Mouse (Mus musculus) C2C12 (cell line): ENCODE measurements around the gene Pnpla3. TPM values are rescaled to one million over a fixed set of nuclear protein-coding genes. Genes with fewer than 3 reads are reported as not detected.

Source experiments
- H3K27me3 ChIP-seq: one replicate; pipeline ENCODE4 v1.6.1; 2011; ENCODE audit not compliant: control insufficient read depth, insufficient read depth, insufficient read length
- H3K36me3 ChIP-seq: one replicate; pipeline ENCODE4 v1.6.1; 2011; ENCODE audit not compliant: control insufficient read depth, insufficient read depth
- H3K4me3 ChIP-seq: one replicate; pipeline ENCODE4 v1.5.1; 2011; ENCODE audit warnings: mild to moderate bottlenecking, control low read depth; ENCODE audit not compliant: poor library complexity, insufficient read depth, severe bottlenecking
- H3K79me2 ChIP-seq: one replicate; pipeline ENCODE4 v1.6.1; 2011; ENCODE audit not compliant: control insufficient read depth, insufficient read depth
- H3K79me3 ChIP-seq: one replicate; pipeline ENCODE4 v1.6.1; 2011; ENCODE audit warnings: low read depth, control low read depth
- H3ac ChIP-seq: one replicate; pipeline ENCODE3; 2011; ENCODE audit warnings: low read depth; ENCODE audit not compliant: control insufficient read depth, insufficient read length
- CEBPB ChIP-seq: IDR thresholded peaks from one replicate; pipeline ENCODE4 v1.6.1; 2011; ENCODE audit warnings: low read depth, mild to moderate bottlenecking, control low read depth, moderate library complexity
- CTCF ChIP-seq: IDR thresholded peaks from one replicate; pipeline ENCODE4 v1.5.1; 2011; ENCODE audit not compliant: control insufficient read depth, insufficient read depth, insufficient read length
- FOSL1 ChIP-seq: IDR thresholded peaks from one replicate; pipeline ENCODE4 v1.8.0; 2011; ENCODE audit warnings: mild to moderate bottlenecking, low read length; ENCODE audit not compliant: poor library complexity, insufficient read depth, severe bottlenecking
- MAX ChIP-seq: IDR thresholded peaks from one replicate; pipeline ENCODE4 v1.6.1; 2011; ENCODE audit warnings: mild to moderate bottlenecking, control low read depth
- MYOD1 ChIP-seq: IDR thresholded peaks from one replicate; pipeline ENCODE4 v1.6.1; 2011; ENCODE audit warnings: low read depth; ENCODE audit not compliant: control insufficient read depth, insufficient read length
- MYOG ChIP-seq: IDR thresholded peaks from one replicate; pipeline ENCODE4 v1.6.1; 2011; ENCODE audit not compliant: control insufficient read depth, insufficient read length; ENCODE audit errors: extremely low read depth
- USF1 ChIP-seq: IDR thresholded peaks from one replicate; pipeline ENCODE4 v1.6.1; 2011; ENCODE audit warnings: low read depth, mild to moderate bottlenecking, control low read depth, moderate library complexity
- polyA plus RNA-seq: library from polyadenylated mRNA; unstranded; fragments of >200 nt; fragmentation: generic; extraction: Trizol; gene quantifications from one replicate; pipeline ENCODE4 v1.2.1, GENCODE M21; 2012; ENCODE audit warnings: missing spikeins

Gene Pnpla3
- polyA plus RNA-seq, 1 experiment: not detected

DNA sequence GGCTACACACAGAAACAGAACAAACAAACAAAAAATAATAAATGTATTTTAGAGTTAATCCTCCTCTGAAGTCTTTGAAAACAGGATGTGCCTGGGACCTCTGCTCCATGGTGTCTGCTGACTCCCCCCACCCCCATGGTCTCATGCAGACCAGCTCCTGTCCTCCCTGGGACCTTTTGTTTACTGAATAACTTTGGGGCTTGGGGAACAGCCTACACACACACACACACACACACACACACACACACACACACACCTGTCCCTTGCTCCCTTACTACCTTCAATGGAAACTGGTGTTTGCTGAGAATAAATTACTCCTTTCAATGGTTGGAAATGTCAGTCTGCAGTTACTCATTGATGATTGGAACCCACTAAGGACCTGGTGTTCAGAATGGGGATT is 48.4 kb downstream of the Pnpla3 start:
- H3K27me3 ChIP-seq: no peaks in the 10 kb centered on the region
- H3K36me3 ChIP-seq: peaks cover 27% of the 10 kb centered on the region
- no peak overlapping the region for H3ac ChIP-seq
- no peak overlapping the region for H3K4me3 ChIP-seq
- no peaks in the 10 kb centered on the region for H3K79me2 ChIP-seq
- TF ChIP-seq MAX (no peak), CEBPB (no peak), MYOG (no peak), MYOD1 (no peak), USF1 (no peak), CTCF (no peak)
- H3K79me3 ChIP-seq: no peaks in the 10 kb centered on the region

DNA sequence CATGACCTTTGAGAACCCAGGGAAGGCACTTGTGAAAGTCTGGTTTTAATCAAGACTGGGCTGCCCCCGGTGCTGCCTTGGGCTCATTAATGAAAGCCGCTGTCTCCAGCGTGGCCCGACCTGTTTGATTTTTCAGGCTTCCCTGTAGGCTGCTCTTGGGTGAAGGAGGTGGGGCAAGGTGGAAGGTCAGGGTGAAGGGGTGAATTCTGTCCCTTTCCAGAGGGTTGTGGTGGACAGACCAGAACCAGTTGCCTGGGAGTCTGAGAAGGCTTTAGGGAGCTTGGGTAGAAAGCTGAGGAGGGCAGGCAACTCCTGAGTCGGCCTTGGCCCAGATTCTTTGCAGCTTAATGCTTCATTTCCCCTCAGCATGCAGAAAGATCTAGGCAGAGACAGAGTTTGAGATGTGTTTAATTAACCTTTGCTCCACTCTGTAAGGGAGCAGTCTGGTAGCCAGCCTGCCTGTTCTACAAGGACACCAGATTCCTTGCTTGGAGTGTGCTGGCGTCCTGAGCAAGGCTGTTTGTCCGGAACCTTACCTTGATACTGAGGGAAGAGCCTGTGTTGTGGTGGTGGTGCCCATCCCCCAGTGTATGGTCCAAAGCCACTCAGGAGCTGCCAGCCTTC is 48.9 kb downstream of the Pnpla3 start:
- Histone ChIP-seq H3ac (no peak overlapping the region), H3K36me3 (peaks cover 22% of the 10 kb centered on the region), H3K4me3 (no peak overlapping the region), H3K79me2 (no peaks in the 10 kb centered on the region), H3K27me3 (no peaks in the 10 kb centered on the region), H3K79me3 (no peaks in the 10 kb centered on the region)
- no peak for TF ChIP-seq USF1

DNA sequence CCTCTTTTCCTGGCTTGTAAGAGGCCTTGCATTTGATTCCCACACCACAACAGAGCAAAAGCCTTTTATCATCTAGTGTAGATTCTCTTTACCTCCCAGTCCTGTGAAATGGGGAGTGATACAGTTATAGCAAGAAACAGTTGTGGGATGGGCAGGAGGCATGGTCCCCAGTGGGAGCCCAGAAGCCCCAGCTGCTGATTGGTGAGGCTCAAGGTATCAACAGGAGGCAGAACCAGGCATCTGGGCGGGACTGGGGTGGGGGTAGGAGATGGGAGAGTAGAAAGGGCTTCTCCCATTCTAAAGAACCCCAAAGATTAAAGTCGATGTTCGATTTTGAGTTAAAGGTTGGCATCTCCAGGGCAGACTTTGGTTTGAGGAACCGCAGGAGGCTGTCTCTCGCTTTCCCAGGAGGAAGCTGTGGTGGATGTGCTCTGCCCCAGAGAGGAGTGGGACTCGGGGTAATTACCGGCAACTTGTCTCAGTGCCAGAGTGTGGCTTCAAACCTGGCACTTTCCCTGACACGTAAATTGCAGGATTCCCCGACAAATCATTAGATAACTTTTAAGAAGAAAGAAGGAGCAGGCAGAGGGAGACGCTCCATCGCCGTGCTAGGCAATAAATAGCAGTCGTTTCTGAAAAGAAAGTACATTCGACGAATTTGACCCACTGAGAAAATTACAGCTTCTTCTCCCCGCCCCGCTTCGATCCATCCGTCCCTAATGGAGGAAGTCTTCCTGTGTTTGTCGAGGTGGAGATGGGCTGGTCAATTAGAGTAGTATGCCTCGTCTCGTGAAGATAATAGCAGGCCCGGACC is 50.5 kb downstream of the Pnpla3 start:
- no peak for TF ChIP-seq CTCF
- Histone ChIP-seq H3K36me3 (peaks cover 21% of the 10 kb centered on the region), H3K79me2 (no peaks in the 10 kb centered on the region), H3K79me3 (no peaks in the 10 kb centered on the region), H3ac (no peak overlapping the region), H3K4me3 (no peak overlapping the region), H3K27me3 (no peaks in the 10 kb centered on the region)

DNA sequence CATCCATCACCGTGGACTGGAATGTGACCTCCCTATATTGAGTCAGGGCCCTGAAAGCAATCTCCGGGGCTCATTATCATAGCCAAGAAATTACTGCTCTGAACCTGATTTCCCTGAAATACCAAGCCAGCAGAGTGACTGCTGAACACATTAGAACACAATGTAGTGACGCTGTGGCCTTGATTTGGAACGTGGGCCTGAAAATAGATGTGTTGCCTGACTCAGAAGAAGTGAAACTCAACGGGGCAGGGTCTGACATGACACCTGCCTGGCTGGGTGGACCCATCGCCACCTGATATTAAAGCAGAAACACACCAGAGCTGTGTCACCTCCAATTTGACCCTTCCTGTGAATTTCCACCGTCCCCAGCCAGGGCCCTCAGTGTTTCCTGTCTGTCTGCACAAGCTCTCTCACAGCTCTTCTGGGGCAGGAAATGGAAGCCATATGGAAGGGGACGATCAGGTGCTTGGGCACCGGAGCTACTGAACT is 51.2 kb downstream of the Pnpla3 start:
- TF ChIP-seq CTCF: no peak
- TF ChIP-seq MYOG: no peak
- TF ChIP-seq FOSL1: no peak
- TF ChIP-seq MYOD1: no peak
- no peak for TF ChIP-seq CEBPB
- no peak for TF ChIP-seq USF1
- TF ChIP-seq MAX: no peak
- Histone ChIP-seq H3K79me3 (no peaks in the 10 kb centered on the region), H3ac (no peak overlapping the region), H3K79me2 (no peaks in the 10 kb centered on the region), H3K27me3 (no peaks in the 10 kb centered on the region), H3K36me3 (peaks cover 18% of the 10 kb centered on the region), H3K4me3 (no peak overlapping the region)

DNA sequence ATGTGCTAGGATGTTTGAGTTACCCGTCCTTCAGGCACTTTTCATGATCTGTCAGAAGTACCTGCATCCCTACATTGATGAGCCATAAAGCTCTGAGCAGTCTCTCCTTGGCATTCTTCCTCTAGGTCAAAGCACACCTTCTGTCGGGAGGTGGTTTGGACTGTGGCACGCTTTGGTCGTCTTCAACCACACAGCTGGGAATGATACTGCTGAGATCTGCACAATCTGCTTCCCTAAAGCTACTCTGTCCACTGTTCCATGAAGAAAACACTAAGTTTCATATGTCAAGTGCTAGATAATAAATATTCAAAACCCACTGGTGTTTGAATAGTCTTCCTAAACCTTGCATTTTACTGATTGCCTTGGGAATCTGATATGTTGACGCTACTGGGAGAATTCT is 53.9 kb downstream of the Pnpla3 start:
- Histone ChIP-seq H3K27me3 (no peaks in the 10 kb centered on the region), H3ac (no peak overlapping the region), H3K36me3 (no peaks in the 10 kb centered on the region), H3K79me2 (no peaks in the 10 kb centered on the region), H3K4me3 (no peak overlapping the region), H3K79me3 (no peaks in the 10 kb centered on the region)
- TF ChIP-seq CEBPB (no peak), USF1 (no peak), MYOD1 (no peak), CTCF (no peak), FOSL1 (no peak), MAX (no peak), MYOG (no peak)

DNA sequence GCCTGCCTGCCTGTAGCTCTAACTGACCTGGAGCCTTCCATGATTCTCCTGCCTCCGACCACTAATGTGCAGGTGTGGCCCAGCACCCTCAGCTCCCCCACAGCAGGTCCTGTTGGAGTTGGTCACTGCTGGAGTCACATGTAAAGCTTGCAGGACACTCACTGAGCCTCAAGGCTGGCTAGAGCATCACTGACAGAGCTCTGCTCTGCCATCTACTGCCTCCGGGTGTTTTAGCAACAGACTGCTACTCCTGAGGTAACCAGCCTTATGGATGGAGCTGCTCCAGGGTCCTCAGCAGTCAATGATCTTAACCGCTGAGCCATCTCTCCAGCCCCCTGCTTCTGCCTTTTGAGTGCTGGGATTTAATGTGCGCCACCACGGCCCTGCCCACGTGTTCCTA is 55.8 kb downstream of the Pnpla3 start:
- Histone ChIP-seq H3ac (no peak overlapping the region), H3K4me3 (no peak overlapping the region), H3K79me3 (no peaks in the 10 kb centered on the region), H3K36me3 (no peaks in the 10 kb centered on the region), H3K27me3 (no peaks in the 10 kb centered on the region), H3K79me2 (no peaks in the 10 kb centered on the region)
- TF ChIP-seq USF1 (no peak), MAX (no peak), CTCF (no peak), MYOG (no peak), MYOD1 (no peak)
